Mouse (Mus musculus) cerebellum, adult 2 months (tissue): Measurements from ENCODE around the gene Smad3. TPM values are rescaled to one million over a fixed set of nuclear protein-coding genes. Genes with fewer than 3 reads are reported as not detected.
A peak's percentile ranks its signal among the peaks of the same experiment; 100 is the strongest.

Experiments
- DNase-seq, 2 experiments: peaks; one replicate each; pipeline ENCODE4 v3.0.0; 2021
- H3K27ac ChIP-seq: fragments of 200-500 bp; 2 replicates; pipeline ENCODE4 v1.5.1; 2012; ENCODE audit warnings: low read length, control low read depth, inconsistent platforms; ENCODE audit not compliant: insufficient read depth
- H3K27me3 ChIP-seq: fragments of 200-500 bp; 2 replicates; pipeline ENCODE4 v1.6.1; 2012; ENCODE audit warnings: inconsistent platforms, mild to moderate bottlenecking, low read length, moderate library complexity; ENCODE audit not compliant: control insufficient read depth, insufficient read depth
- H3K4me1 ChIP-seq: fragments of 200-500 bp; 2 replicates; pipeline ENCODE4 v1.6.1; 2011; ENCODE audit warnings: low read length; ENCODE audit not compliant: control insufficient read depth, insufficient read depth
- H3K4me3 ChIP-seq: fragments of 200-500 bp; replicated peaks from 2 replicates; pipeline ENCODE3; 2011; ENCODE audit warnings: mild to moderate bottlenecking, low read depth, low read length, control low read depth; ENCODE audit not compliant: insufficient read depth
- CTCF ChIP-seq: fragments of 200-500 bp; IDR thresholded peaks from 2 replicates; pipeline ENCODE4 v1.5.1; 2011; ENCODE audit warnings: low read depth, mild to moderate bottlenecking, control low read depth, low read length, moderate library complexity, borderline replicate concordance; ENCODE audit not compliant: insufficient read depth
- POLR2A ChIP-seq: fragments of 200-500 bp; IDR thresholded peaks from 2 replicates; pipeline ENCODE4 v1.6.1; 2011; ENCODE audit warnings: low read length, control low read depth, borderline replicate concordance; ENCODE audit not compliant: insufficient read depth
- WGBS: fragments of 180-500 bp; shearing (Covaris S2); methylation state at CpG from one replicate; pipeline ENCODE4 v1.1.7; 2018; 5-methylcytosine and 5-hydroxymethylcytosine counted together
- polyA plus RNA-seq: library from polyadenylated mRNA; depleted of rRNA; stranded (reverse); fragments of >200 nt; gene quantifications from 2 replicates; pipeline ENCODE4 v1.2.3, GENCODE M21; 2012

The Smad3 gene
- polyA plus RNA-seq, 1 experiment = 19.9 TPM

DNA sequence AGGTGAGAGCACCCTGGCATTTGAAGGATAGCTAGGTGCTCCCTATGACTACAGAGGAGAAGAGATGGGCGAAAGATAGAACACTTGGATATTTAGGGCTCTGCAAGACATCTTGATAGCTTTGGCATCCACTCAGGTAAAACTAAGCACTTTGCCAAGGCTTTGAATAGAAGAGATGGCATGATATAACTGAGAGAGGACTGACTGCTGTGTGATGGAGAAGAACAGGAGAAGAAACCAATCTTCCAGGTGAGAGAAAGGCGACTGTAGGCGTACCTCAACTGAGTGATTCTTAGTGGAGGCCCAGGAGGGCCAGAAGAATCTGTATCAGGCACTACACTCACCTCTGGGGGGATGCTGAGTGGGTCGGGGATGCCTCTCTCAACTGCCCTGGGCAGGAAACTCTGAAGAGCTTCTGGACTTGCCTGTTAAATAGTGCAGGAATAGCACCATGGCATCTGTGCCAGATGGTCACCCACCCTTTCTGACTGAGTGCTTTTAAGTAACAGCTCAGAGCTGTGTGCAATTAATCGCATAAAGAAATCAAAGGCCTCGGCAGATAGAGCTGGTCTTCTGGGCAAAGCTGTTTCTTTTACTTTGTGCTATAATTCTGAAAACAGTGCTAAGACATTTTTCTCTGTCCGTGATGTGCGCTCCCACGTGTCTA lies 132.6 kb downstream of the Smad3 start:
- peaks cover 10% of the 10 kb centered on the region for H3K4me1 ChIP-seq
- no peak overlapping the region for H3K4me3 ChIP-seq
- no peak for DNase-seq
- WGBS = 65% methylated on average over 9 of the region's 9 CpGs
- no peak overlapping the region for H3K27ac ChIP-seq
- H3K27me3 ChIP-seq = no peaks in the 10 kb centered on the region
- TF ChIP-seq POLR2A (no peak), CTCF (no peak)

DNA sequence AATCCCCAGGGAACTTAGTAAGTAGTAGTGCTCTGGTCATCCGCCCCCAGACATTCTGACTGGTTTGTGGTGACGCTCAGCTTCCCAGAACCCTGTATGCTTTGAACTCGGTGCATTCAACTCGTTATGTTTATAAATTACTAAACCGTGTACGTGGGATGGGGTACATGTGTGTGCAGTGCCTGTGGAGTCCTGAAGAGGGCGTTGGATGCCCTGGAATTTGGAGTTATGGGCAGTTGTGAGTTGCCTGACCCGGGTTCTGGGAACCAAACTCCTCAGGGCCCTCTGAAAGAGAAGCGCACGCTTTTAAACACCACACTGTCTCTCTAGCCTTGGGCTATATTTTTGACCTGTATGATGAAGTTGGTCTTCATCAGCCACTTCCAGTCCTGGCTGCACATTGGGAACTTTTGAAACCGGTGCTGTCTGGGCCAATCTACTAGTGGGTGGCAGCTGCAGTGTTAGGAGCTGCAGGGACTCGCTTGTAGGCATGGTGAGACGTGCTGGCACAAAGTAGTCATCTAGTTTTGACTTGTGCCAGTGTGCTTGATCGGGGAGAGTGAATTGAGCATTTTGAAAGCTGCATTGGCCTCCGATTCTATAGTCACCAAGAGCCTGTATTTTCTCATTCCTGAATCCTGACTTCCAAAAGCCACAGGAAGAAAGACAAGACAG lies 133.8 kb downstream of the Smad3 start:
- no peak overlapping the region for H3K4me3 ChIP-seq
- DNase-seq = no peak
- no peaks in the 10 kb centered on the region for H3K27me3 ChIP-seq
- whole genome bisulfite sequencing = 78% methylated on average over 15 of the region's 15 CpGs
- H3K27ac ChIP-seq = no peak overlapping the region
- TF ChIP-seq POLR2A = no peak
- TF ChIP-seq CTCF = no peak
- H3K4me1 ChIP-seq = peaks cover 10% of the 10 kb centered on the region

DNA sequence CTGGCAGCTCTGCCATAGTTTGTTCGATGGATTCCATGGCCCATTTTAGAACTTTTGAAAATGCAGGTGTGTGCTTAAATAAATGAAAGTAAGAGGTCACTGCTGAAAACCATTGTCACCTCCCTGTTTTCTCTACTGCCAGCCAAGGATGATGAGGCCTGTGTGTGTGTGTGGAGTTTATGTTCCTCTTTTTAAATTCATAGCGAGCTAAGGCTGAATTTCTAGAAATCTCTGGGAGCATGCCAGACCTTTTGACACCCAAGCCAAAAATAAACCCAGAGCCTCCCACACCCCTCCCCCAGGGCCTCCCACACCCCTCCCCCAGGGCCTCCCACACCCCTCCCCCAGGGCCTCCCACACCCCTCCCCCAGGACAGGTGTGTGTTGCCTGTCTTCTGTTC lies 139.8 kb downstream of the Smad3 start:
- Histone ChIP-seq H3K4me3 (no peak overlapping the region), H3K27ac (no peak overlapping the region), H3K27me3 (no peaks in the 10 kb centered on the region), H3K4me1 (peaks cover 14% of the 10 kb centered on the region)
- 77% methylated on average over 2 of the region's 2 CpGs for WGBS
- no peak for TF ChIP-seq POLR2A
- DNase-seq = no peak

GRCm38 (mm10) chr9:63614018-63614985 lies 143.5 kb downstream of the Smad3 start:
- Histone ChIP-seq H3K27me3 (no peaks in the 10 kb centered on the region), H3K27ac (no peak overlapping the region), H3K4me1 (peaks cover 38% of the 10 kb centered on the region), H3K4me3 (no peak overlapping the region)
- no peak for DNase-seq
- WGBS = 87% methylated on average over 11 of the region's 11 CpGs
- TF ChIP-seq CTCF (no peak), POLR2A (no peak)

- no peak for DNase-seq
- H3K4me3 ChIP-seq = no peak overlapping the region
- no peak for TF ChIP-seq CTCF
- no peak for TF ChIP-seq POLR2A
- H3K27ac ChIP-seq = no peak overlapping the region
- H3K27me3 ChIP-seq = no peaks in the 10 kb centered on the region
- WGBS = 3% methylated on average over 1 of the region's 1 CpGs
- H3K4me1 ChIP-seq = peaks cover 38% of the 10 kb centered on the region
Observed at GRCm38 (mm10) chr9:63613569-63613968, 144.2 kb downstream of the Smad3 start.

GRCm38 (mm10) chr9:63612565-63613515 lies 145.0 kb downstream of the Smad3 start:
- TF ChIP-seq CTCF (no peak), POLR2A (no peak)
- DNase-seq = peak; percentile 54 to 71
- H3K27ac ChIP-seq = no peak overlapping the region
- H3K4me1 ChIP-seq = peaks cover 38% of the 10 kb centered on the region
- H3K4me3 ChIP-seq = no peak overlapping the region
- 30% methylated on average over 16 of the region's 16 CpGs for WGBS
- no peaks in the 10 kb centered on the region for H3K27me3 ChIP-seq

GRCm38 (mm10) chr9:63611967-63612366 lies 145.8 kb downstream of the Smad3 start:
- no peak overlapping the region for H3K4me3 ChIP-seq
- peaks cover 38% of the 10 kb centered on the region for H3K4me1 ChIP-seq
- TF ChIP-seq CTCF (no peak), POLR2A (no peak)
- DNase-seq = no peak
- WGBS = 61% methylated on average over 5 of the region's 5 CpGs
- no peaks in the 10 kb centered on the region for H3K27me3 ChIP-seq
- H3K27ac ChIP-seq = no peak overlapping the region
